Mouse (Mus musculus) forelimb bud, embryonic 11.5 days (tissue): ENCODE results near the gene Krt81.
A peak's percentile ranks its signal among the peaks of the same experiment; 100 is the strongest.

Experiments
- DNase-seq: peaks from one replicate; pipeline ENCODE4 v3.0.0-alpha.2; 2012; ENCODE audit warnings: low read depth, low spot score

Krt81 gene

GRCm38 (mm10) chr15:101463651-101464050 lies at the start of gene Krt81:
Gene Krt81, minus strand, starts transcription at chr15:101463751.
- no peak for DNase-seq

GRCm38 (mm10) chr15:101508247-101508646 lies 44.7 kb upstream of the Krt81 start:
- DNase-seq = no peak

- DNase-seq = no peak
Measured at GRCm38 (mm10) chr15:101506896-101507758, 43.6 kb upstream of the Krt81 start.

DNA sequence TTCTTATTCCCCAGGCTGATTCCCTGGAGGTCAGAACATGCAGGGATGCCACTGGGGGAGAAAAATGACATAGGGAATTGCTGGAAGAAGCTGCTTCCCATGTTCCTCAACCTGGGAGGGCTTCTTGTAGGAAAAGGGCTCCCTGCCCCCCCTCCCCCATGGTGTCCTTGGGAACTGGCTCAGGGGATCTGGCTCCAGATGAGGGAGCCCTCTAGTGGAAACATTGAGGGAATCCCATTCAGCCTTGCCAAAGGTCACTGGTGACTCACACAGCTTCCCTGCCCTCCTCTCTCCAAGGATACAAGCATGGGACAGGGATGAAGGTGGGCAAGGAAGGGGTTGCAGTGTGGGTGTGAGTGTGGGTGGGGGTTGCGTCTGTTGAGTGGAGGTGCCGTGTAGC lies 33.6 kb upstream of the Krt81 start:
- DNase-seq = peak; percentile 18

- no peak for DNase-seq
Measured at GRCm38 (mm10) chr15:101495266-101495665, 31.7 kb upstream of the Krt81 start.

GRCm38 (mm10) chr15:101494203-101494602 lies 30.7 kb upstream of the Krt81 start:
- DNase-seq = no peak

- no peak for DNase-seq
Measured at GRCm38 (mm10) chr15:101493713-101494112, 30.2 kb upstream of the Krt81 start.

GRCm38 (mm10) chr15:101492718-101493117 lies 29.2 kb upstream of the Krt81 start:
- DNase-seq = no peak

DNA sequence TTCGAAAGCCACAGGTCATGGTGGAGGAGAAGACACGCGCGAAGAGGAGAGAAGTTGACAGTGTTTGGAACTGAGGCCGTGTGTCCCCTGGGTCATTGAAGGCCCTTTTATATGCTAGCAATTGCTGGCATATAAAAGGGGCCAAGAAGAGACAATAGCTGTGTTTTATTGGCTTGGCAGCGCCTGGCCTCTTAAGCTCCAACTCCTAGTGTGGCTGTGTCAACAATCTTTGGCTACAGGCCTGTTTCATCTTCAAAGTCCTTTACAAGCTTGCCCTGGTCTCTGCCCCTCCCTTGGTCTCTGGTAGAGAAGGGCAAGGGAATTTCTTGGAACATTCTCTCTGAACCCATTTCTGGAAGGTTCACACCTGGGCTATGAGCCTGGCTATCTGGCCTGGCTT lies 27.9 kb upstream of the Krt81 start, which contains the start of gene Krt83:
TSS of gene Krt83 (minus strand) at position 82 of the 400 bp plus-strand sequence.
- no peak for DNase-seq

DNA sequence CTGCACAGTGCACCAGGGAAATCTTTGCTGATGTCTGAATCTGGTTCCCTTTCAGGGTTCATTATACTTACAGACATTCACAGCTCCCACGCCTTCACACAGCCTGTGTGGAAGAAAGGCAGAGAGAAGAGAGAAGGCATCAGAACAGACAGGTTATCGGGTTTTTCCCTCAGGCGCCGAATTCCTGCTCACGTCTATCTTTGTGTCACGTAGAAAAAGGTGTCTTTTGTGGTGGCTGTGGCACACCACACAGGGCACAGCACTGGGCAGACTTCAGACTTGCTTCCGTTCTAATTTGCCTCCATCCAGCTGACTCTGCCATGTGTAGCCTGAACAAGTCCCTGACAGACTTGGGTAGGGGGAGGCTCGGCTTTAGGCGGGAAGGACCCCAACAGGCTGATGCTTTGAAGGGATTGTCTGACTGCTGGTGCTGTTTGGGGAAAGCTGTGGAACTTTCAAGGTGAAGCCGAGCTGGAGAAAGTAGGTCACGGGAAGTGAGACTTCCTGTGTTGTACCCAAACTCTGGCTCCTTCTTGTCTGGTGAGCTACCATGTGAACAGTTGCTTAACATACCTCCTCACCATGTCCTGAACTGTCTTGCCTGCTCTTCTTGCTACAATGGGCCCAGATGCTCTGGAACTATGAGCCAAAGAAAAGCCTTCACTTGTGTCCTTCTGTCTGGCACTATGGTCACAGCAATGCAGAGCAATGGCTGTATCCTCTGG lies 22.5 kb upstream of the Krt81 start:
- no peak for DNase-seq

GRCm38 (mm10) chr15:101484939-101485338 lies 21.4 kb upstream of the Krt81 start:
- DNase-seq = no peak

- DNase-seq = no peak
Measured at GRCm38 (mm10) chr15:101483646-101484045, 20.1 kb upstream of the Krt81 start.

- no peak for DNase-seq
Measured at GRCm38 (mm10) chr15:101482056-101482455, 18.5 kb upstream of the Krt81 start.

DNA sequence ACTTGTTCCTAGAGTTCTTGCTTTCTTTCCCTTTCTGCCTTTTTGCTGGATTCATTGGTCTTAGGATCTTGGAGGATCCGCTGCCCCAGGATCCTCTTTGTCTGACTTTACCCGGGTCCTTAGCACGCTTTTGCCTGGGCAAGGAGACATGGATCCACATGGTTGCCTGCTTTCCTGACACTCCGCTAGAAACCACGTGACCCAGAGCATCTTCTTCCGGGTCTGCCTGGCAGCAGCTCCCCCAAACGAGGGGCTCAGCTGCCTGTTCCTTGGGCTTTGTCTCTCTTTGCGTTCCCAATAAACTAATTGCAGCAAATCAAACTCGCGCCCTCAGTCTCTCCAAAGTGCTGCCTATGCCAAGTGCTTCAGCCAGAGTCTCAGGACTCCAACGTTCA lies 16.1 kb upstream of the Krt81 start:
- DNase-seq = no peak

GRCm38 (mm10) chr15:101479007-101479665 lies 15.6 kb upstream of the Krt81 start:
- DNase-seq = peak; percentile 32

- DNase-seq = peak; percentile 62
Measured at GRCm38 (mm10) chr15:101472952-101473528, 9.5 kb upstream of the Krt81 start, which contains the start of gene Krt86. Gene Krt86, plus strand, starts transcription at chr15:101473478.

DNA sequence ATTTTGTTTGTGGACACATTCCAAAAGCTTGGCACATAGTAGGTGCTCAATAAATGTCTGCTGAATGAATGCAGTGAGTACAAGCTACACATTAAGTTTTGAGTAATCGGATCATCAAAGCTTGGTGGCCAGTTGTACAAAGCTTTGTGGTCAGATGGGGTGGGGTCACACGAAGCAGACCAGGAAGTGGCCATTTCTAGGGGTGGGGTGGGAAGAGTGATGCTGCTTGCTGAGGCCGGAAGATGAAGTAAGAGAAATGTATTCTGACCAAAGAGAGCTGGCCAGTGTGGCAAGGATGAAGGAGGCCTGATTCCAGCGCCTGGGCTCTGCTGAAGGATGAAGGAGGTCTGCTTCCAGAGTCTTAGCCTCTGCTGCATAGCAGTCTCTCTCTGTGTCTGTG lies 5.5 kb upstream of the Krt81 start:
- DNase-seq = no peak

- DNase-seq = no peak
Measured at GRCm38 (mm10) chr15:101459283-101459682, 4.3 kb downstream of the Krt81 start.

DNA sequence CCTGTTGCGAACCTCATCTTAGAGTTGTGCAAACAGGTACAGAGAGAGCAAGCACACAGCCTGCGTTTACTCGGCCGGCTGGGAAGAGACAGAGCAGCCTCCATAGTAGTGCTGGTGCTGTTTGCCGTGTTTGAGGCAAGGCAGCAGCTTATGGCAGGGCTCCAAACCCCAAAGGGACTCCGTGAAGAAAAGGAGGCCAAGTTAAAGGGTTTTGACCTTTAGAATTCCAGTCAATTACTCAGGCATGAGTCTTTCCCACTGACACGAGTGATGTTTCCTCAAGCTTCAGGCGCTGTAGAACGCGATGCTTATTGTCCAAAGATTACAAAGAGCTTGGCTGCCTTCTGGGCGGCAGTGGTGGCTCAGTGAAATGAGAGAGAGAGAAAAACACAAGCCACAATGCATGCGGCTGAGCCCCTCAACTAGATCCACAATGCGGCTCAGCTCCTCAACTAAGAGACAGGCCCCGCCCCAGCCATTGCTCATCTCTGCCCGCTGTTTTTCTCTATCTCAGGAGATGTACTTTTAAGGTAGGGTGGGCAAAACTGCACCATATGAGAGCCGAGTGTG lies 5.1 kb downstream of the Krt81 start:
- no peak for DNase-seq

GRCm38 (mm10) chr15:101455891-101456290 lies 7.7 kb downstream of the Krt81 start:
- DNase-seq = no peak

DNA sequence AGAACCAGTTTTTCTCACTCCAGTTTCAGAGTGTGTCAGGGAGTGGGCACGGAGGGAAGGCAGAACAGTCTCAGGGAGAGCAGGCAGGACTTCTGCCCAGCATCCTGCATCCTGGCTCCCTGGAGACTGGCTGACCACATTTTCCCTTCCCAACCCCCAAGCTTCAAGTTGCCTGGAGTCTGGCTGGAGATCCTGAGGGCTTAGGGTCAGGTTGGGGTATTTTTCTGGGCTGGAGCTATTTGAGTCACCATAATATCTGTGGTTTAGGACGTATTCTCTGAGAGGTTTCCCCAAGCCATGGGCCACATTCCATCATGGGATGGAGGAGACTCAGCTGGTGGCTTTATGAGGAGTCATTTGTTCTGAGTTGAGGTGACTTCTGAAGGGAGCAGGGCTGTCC lies 8.3 kb downstream of the Krt81 start:
- DNase-seq = no peak
